ENCODE assay signal across 8 mouse cellular contexts in the genomic region with DNA sequence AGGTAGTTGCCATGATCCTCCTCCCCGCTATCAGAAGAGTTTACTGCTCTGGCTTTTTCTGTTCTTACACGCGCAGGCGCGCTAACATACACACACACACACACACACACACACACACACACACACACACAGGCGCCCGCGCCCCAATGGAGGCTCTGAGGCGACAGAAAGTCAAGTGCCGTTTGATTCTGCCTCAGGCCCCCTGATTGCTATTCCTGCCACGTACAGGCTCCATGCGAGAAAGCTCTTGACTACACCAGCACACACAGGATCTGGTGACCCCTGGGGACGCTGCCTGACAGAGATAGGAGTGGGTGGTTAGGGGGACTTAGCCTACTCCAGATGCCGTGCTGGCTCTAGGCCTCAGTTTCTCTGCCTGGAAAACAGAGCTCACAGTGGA. TPM values are rescaled to one million over a fixed set of nuclear protein-coding genes. Genes with fewer than 3 reads are reported as not detected.
DNase-seq lines count a peak whose midpoint lies in the region; ATAC-seq lines count a peak whose summit lies in the region.

No protein-coding gene starts in this region.

- peak overlapping the region; percentile 65 for H3K4me3 ChIP-seq in forebrain, embryonic 10.5 days
- no peak overlapping the region for H3K4me3 ChIP-seq in kidney, embryonic 16.5 days (ENCODE audit: low read length)
- H3K4me3 ChIP-seq in neural tube, embryonic 12.5 days: peak overlapping the region; percentile 1; the same call in 1 of the 2 replicates

- H3K4me2 ChIP-seq in kidney, embryonic 16.5 days (replicated peaks; ENCODE audit: low read depth, low read length): peak overlapping the region; percentile 98
- peak overlapping the region; percentile 84 for H3K4me2 ChIP-seq in neural tube, embryonic 12.5 days (replicated peaks)

- DNase-seq in left cerebral cortex, postnatal 14 days (ENCODE audit: low spot score in 2 of 2): peak; percentile 66 to 80
- no peak for DNase-seq in left cerebral cortex, adult 11 months (ENCODE audit: low spot score)
- DNase-seq in forebrain, embryonic 10.5 days (ENCODE audit: extremely low spot score, low spot score): peak; percentile 54
- no peak for DNase-seq in layer of hippocampus, adult 11-12 months (ENCODE audit: low spot score)
- DNase-seq in adipocyte (ENCODE audit: low spot score): no peak
- no peak for DNase-seq in lung, postnatal 14 days

- no peaks in the 10 kb centered on the region for H3K9me3 ChIP-seq in forebrain, embryonic 10.5 days
- no peaks in the 10 kb centered on the region for H3K9me3 ChIP-seq in kidney, embryonic 16.5 days (ENCODE audit: low read length)
- no peaks in the 10 kb centered on the region for H3K9me3 ChIP-seq in neural tube, embryonic 12.5 days

- peak overlapping the region; percentile 90 for H3K27ac ChIP-seq in forebrain, embryonic 10.5 days
- peak overlapping the region; percentile 54 for H3K27ac ChIP-seq in kidney, embryonic 16.5 days (ENCODE audit: low read length)
- H3K27ac ChIP-seq in neural tube, embryonic 12.5 days: peak overlapping the region; percentile 85

- ATAC-seq in kidney, embryonic 16.5 days (ENCODE audit: low FRiP score, low TSS enrichment): 0 out of 2 replicates have a peak, but pooled peaks have one; percentile 2
- peak; percentile 77 for ATAC-seq in neural tube, embryonic 12.5 days (ENCODE audit: low FRiP score, low read depth)

- intact Hi-C loops in left cerebral cortex, postnatal 14 days (cut with DNase I): no loop called here

- WGBS in forebrain, embryonic 10.5 days: 58% methylated on average over 14 of the region's 14 CpGs
- WGBS in kidney, embryonic 16.5 days: 43% methylated on average over 14 of the region's 14 CpGs
- 17% methylated on average over 14 of the region's 14 CpGs for WGBS in neural tube, embryonic 12.5 days

- H3K9ac ChIP-seq in kidney, embryonic 16.5 days (replicated peaks; ENCODE audit: low read length): peak overlapping the region; percentile 83; the same call in 1 of the 2 replicates
- peak overlapping the region; percentile 79; the same call in 1 of the 2 replicates for H3K9ac ChIP-seq in neural tube, embryonic 12.5 days

- peaks cover 45% of the 10 kb centered on the region for H3K4me1 ChIP-seq in forebrain, embryonic 10.5 days
- H3K4me1 ChIP-seq in kidney, embryonic 16.5 days (ENCODE audit: insufficient read depth, low read length): peaks cover 16% of the 10 kb centered on the region
- peaks cover 39% of the 10 kb centered on the region for H3K4me1 ChIP-seq in neural tube, embryonic 12.5 days

- H3K27me3 ChIP-seq in forebrain, embryonic 10.5 days (ENCODE audit: poor library complexity, severe bottlenecking): peaks cover 30% of the 10 kb centered on the region
- 0 out of 2 replicates have a peak, but pooled peaks cover 7% of the 10 kb centered on the region for H3K27me3 ChIP-seq in kidney, embryonic 16.5 days (ENCODE audit: insufficient read depth, low read length)
- H3K27me3 ChIP-seq in neural tube, embryonic 12.5 days (replicated peaks): no peaks in the 10 kb centered on the region

- peaks cover 61% of the 10 kb centered on the region for H3K36me3 ChIP-seq in forebrain, embryonic 10.5 days (replicated peaks)
- H3K36me3 ChIP-seq in kidney, embryonic 16.5 days (ENCODE audit: insufficient read depth, low read length): peaks cover 23% of the 10 kb centered on the region
- H3K36me3 ChIP-seq in neural tube, embryonic 12.5 days: peaks cover 49% of the 10 kb centered on the region

RNA-seq across cellular contexts. Expression of gene Shd, which starts 0.7 kb away (rescaled TPM):
- 10 to 100 TPM; 34.3 to 39.5 TPM for total RNA-seq in left cerebral cortex, postnatal 14 days (2021)
- 42.1 and 50.3 TPM in 2 replicates for polyA plus RNA-seq in forebrain, embryonic 10.5 days (2016; fragmentation: Nextera tagmentation; extraction: Ambion mirVana)
- 41.6 and 46.0 TPM in 2 replicates for polyA plus RNA-seq in kidney, embryonic 16.5 days (2015; fragmentation: Nextera tagmentation; extraction: Ambion mirVana)
- 136 and 143 TPM in 2 replicates for polyA plus RNA-seq in neural tube, embryonic 12.5 days (2016; fragmentation: Nextera tagmentation; extraction: Ambion mirVana)

RNA-seq across cellular contexts. Expression of gene Yju2, which starts 10.7 kb away (rescaled TPM):
- total RNA-seq in left cerebral cortex, postnatal 14 days (2021): 10 to 100 TPM; 14.2 to 15.0 TPM
- polyA plus RNA-seq in forebrain, embryonic 10.5 days (2016; fragmentation: Nextera tagmentation; extraction: Ambion mirVana): 29.2 and 30.4 TPM in 2 replicates
- polyA plus RNA-seq in kidney, embryonic 16.5 days (2015; fragmentation: Nextera tagmentation; extraction: Ambion mirVana): 29.8 and 34.7 TPM in 2 replicates
- 24.2 and 27.1 TPM in 2 replicates for polyA plus RNA-seq in neural tube, embryonic 12.5 days (2016; fragmentation: Nextera tagmentation; extraction: Ambion mirVana)

RNA-seq across cellular contexts. Expression of gene Fsd1, which starts 16.7 kb away (rescaled TPM):
- total RNA-seq in left cerebral cortex, postnatal 14 days (2021): 10 to 100 TPM; 89.9 to 97.3 TPM
- polyA plus RNA-seq in forebrain, embryonic 10.5 days (2016; fragmentation: Nextera tagmentation; extraction: Ambion mirVana): 74.4 and 80.9 TPM in 2 replicates
- polyA plus RNA-seq in kidney, embryonic 16.5 days (2015; fragmentation: Nextera tagmentation; extraction: Ambion mirVana): 21.6 TPM in 2 replicates
- 114 and 123 TPM in 2 replicates for polyA plus RNA-seq in neural tube, embryonic 12.5 days (2016; fragmentation: Nextera tagmentation; extraction: Ambion mirVana)

RNA-seq across cellular contexts. Expression of gene Ebi3, which starts 17.1 kb away (rescaled TPM):
- total RNA-seq in left cerebral cortex, postnatal 14 days (2021): 1 to 10 TPM; 2.0 to 3.3 TPM
- polyA plus RNA-seq in forebrain, embryonic 10.5 days (2016; fragmentation: Nextera tagmentation; extraction: Ambion mirVana): 1.4 and 1.9 TPM in 2 replicates
- 2.1 and 2.6 TPM in 2 replicates for polyA plus RNA-seq in kidney, embryonic 16.5 days (2015; fragmentation: Nextera tagmentation; extraction: Ambion mirVana)
- polyA plus RNA-seq in neural tube, embryonic 12.5 days (2016; fragmentation: Nextera tagmentation; extraction: Ambion mirVana): 2.3 and 2.8 TPM in 2 replicates

RNA-seq across cellular contexts. Expression of gene Zfp119b, which starts 20.3 kb away (rescaled TPM):
- total RNA-seq in left cerebral cortex, postnatal 14 days (2021): 1 to 10 TPM; 2.9 to 3.6 TPM
- 6.4 and 6.6 TPM in 2 replicates for polyA plus RNA-seq in forebrain, embryonic 10.5 days (2016; fragmentation: Nextera tagmentation; extraction: Ambion mirVana)
- 6.3 and 7.8 TPM in 2 replicates for polyA plus RNA-seq in kidney, embryonic 16.5 days (2015; fragmentation: Nextera tagmentation; extraction: Ambion mirVana)
- 6.0 and 6.1 TPM in 2 replicates for polyA plus RNA-seq in neural tube, embryonic 12.5 days (2016; fragmentation: Nextera tagmentation; extraction: Ambion mirVana)

Comparison
In these comparisons a context has a peak if more than half of its experiments do, and no peak if none do; other contexts are left out.
1. DNase-seq: peak in left cerebral cortex, postnatal 14 days (2 of 2) and forebrain, embryonic 10.5 days (single experiment); none in left cerebral cortex, adult 11 months (single experiment), layer of hippocampus, adult 11-12 months (single experiment), adipocyte (single experiment) and lung, postnatal 14 days (single experiment).
2. Peak in every context shown above with its lines, with median percentiles within 50 percentile points of each other: H3K27ac ChIP-seq.